Mouse (Mus musculus) T-helper 1 cell (primary cell): ENCODE measurements around the gene Fam160a1.

Experiments used
- in situ Hi-C: fragments of 300-600 bp; cut with MboI, MseI; formaldehyde crosslinking; loops from one replicate; pipeline ENCODE4 v1.15.1; 2025; ENCODE audit warnings: high pct_unique_total_duplicates

Fam160a1 gene

DNA sequence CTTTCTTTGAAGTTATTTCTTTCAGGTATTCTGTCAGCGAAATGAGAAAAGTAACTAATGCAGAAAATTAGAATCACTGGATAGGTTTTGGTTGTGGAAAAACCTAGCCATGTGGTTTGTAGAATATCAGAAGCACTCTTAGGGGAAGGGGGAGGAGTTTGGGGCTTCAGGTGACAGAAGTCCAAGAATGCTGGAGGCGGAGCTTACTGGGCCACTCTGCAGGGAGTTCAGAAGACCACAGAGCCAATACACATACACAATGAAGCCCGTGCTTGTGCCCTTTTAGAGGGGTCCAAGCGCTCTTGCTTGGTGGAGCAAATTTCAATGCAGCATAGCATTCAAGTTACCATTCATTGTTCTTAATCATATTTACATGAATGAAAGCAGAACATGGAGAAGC lies 68.2 kb downstream of the Fam160a1 start:
- in situ Hi-C loops = no loop called here

DNA sequence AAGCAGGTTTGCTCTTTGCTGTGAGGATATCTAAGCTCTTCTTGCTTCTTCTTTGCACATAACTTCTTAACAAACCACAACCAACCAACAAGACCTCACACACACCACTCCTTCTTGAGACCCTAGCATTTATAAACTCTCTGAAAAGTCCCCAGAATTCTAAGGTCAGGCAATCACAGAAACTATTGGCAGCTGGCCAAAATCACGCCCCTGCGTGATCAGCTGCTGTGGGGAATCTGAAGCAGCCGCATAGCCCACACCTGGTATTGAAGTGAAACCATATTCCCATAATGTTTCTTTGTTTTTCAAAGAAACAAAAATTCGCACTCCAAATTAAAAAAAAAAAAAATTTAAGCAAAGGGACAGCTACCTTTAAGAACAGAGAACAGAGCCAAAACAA lies 71.0 kb downstream of the Fam160a1 start:
- in situ Hi-C loops = no loop called here

DNA sequence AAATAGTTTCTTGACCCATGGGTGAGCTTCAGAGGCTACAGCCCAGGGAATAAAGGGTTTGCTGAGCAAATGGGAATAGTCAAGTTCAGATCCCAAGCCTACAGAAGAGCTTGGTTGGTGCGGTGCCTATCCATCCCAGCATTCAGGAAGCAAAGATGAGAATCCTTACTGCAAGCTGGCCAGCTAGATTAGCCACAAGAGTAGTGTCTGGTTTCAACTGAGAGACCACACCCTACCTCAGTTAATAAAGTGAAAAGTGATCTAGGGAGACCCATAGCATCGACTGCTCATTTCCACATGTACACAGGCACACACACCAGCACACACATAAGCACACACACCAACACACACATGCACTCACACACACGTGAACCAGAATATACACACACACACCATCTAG lies 75.3 kb downstream of the Fam160a1 start:
- in situ Hi-C loops = no loop called here

DNA sequence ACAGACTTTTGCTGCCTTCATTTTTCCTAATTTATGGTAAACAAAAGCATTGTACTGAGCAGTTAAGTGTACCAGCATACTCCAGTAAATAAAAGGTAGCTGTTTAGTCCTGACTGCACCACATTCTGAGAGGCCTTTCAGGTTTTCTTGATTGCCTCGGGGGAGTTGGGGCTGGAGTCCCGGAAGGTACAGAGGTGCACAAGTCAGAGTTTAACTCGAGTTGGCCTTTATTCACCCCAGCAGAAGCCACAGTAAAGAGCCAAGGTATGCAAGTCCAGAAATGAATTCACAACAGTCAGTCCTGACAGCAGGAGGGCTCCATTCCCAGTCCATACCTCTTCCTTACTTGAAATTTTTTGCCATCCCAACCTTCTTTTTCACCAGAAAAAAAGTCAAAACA lies 78.5 kb downstream of the Fam160a1 start:
- in situ Hi-C loops = no loop called here

GRCm38 (mm10) chr3:85733939-85734729 lies 83.0 kb downstream of the Fam160a1 start:
- in situ Hi-C loops = no loop called here

GRCm38 (mm10) chr3:85727171-85727570 lies 89.9 kb downstream of the Fam160a1 start:
- in situ Hi-C loops = no loop called here

DNA sequence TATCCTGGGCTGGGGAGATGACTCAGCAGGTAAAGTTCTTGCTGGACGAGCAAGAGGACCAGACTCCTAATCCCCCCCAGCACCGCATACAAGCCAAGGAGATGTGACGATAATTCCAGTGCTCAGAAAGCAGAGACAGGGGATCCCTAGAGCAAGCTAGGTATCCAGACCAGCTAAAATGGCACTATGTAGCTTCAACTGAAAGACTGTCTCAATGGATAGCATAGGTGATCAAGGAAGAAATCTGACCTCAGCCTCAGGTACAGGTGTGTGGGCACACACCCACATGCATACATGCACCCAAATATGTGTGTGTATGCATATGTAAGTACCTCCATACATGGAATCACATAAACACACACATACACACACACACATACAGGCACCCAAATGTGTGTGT lies 91.1 kb downstream of the Fam160a1 start:
- in situ Hi-C loops = no loop called here

GRCm38 (mm10) chr3:85725110-85725509 lies 92.0 kb downstream of the Fam160a1 start:
- in situ Hi-C loops = no loop called here

DNA sequence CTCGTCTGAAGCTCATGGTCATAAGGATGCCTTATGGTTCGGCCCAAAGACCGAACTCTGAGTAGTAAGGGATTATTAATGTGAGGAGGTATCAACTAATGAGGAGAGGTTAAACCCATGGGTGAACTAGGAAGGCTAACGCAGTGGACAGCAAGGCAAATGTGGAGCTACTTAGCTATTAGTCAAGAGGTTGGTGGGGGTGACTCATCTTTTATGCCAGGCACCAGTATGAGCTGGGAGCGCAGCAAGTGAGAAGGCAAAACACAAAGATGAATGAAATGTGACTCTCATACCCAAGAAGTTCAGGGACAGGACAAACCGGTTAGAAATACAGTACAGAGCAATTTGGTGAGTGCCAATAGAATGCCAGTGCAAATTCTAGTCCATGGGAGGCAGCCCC lies 94.5 kb downstream of the Fam160a1 start:
- in situ Hi-C loops = no loop called here

DNA sequence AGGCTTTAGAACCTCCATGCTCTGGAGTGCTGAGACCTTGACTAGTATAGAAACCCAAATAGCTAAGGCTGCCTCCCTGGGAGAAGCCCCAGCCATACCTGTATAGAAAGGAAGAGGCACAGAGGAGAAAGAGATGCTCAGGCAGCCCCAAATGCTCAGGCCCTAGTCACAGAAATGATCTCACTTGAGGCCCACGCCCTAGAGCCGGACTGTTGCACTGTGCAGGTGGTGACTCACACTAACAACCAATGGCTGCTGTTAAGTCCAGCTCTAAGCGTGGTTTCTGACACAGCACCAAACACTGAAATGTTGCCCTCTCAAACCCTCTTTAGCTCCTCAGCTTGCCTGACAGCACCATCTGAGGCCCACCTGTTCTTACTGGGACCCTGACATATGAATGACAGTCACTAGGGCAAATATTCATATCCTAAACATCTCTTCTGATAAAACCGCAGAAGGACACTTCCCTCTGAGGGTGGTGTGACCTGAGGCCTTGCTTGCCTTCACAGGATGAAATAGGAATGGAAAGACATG lies 101.3 kb downstream of the Fam160a1 start:
- in situ Hi-C loops = no loop called here

- in situ Hi-C loops = no loop called here
Observed at GRCm38 (mm10) chr3:85713936-85714709, 103.0 kb downstream of the Fam160a1 start.

- in situ Hi-C loops = no loop called here
Observed at GRCm38 (mm10) chr3:85710695-85711094, 106.4 kb downstream of the Fam160a1 start.

- in situ Hi-C loops = loop anchor here (5.0 kb wide), 1 partner anchor 215 kb away; no protein-coding TSS in a partner anchor
Observed at GRCm38 (mm10) chr3:85707421-85707820, 109.7 kb downstream of the Fam160a1 start.

- in situ Hi-C loops = no loop called here
Observed at GRCm38 (mm10) chr3:85703141-85703882, 113.8 kb downstream of the Fam160a1 start.

DNA sequence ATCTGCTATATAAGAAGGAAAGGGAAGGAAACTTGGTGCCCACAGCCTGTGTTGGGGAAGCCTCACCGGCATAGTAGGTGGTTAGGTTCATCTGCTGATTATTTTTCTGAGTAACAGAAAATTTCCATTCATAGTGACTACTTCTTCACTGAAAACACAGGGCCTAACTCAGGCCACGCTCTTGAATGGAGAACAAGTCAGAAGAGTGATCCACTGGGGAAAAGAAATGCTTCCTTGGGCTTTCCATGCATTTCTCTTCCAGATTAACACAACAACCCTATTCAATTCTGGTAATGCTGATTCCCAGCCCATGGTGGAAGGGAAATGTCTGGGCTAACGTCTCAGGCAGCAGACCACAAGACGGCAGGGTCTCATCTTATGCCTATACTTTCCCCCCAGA lies 118.6 kb downstream of the Fam160a1 start:
- in situ Hi-C loops = no loop called here

DNA sequence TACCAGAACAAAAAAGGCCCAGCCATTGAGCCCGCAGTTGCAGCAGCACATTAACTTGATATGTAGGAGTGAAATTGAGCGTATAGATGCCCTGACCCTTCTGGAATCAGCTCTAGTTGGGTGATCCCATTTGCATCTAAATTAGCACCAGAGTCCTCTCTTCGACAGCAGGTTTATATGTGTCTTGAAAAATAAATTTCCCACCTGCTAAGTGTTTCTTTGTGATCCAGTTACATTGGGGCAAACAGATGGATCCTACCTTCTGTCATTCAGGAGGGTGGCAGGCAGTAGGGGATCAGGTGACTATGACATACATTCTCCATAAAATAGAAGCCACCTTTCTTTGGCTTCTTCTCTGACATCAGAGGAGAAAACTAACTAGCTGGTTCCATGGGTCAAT lies 122.0 kb downstream of the Fam160a1 start:
- in situ Hi-C loops = no loop called here

DNA sequence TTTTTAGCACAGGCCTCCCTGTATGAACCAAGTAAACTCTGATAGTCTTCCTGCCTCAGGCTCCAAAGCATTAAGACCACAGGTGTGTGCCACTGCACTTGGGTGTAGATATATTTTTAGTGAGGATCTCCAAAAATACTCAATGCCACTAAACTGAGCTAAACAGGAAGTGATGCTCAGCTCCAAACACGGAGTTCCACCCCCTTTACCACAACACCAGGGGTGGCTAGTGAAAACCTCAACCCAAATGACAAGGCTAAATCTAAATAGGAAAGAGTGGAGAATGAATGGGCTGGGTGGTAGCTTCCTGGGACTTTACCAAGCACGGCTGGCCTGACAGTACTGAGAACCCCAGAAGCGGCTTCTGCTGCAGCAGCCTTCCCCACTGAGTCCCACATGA lies 124.1 kb downstream of the Fam160a1 start:
- in situ Hi-C loops = no loop called here

GRCm38 (mm10) chr3:85691134-85691533 lies 126.0 kb downstream of the Fam160a1 start:
- in situ Hi-C loops = no loop called here

DNA sequence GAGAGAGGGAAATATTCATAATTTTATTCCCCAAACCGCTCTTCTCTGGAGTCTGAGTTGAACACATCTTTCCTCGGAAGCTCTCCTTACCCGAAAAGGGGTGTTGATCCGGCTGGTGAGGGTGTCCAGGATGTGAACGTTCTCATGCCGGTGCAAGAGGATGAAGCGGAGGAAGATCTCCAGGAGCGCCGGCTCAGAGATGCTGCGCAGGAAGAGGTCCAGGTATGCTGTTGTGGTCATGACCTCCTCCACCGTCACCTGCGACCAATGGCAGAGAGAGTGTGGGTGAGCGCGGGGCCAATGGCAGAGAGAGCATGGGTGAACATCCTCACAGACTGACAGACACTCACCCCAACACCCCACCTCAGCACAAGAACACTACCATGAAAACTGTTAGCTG lies 128.8 kb downstream of the Fam160a1 start:
- in situ Hi-C loops = no loop called here

DNA sequence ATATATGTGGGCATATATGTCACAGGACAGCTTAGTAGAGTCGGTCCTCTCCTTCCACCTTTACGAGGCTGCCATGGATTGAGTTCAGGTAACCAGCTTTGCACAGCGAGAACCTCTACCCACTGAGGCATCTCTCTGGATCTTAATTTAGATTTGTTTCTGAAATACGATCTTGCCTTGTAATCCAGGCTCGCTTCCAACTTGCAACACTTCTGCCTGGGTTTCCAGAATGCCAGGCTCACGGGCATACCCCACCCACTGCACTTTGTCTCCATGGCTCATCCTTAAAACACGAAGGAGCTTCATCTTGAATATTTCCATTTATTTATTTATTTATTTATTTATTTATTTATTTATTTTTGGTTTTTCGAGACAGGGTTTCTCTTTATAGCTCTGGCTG lies 131.8 kb downstream of the Fam160a1 start:
- in situ Hi-C loops = no loop called here

DNA sequence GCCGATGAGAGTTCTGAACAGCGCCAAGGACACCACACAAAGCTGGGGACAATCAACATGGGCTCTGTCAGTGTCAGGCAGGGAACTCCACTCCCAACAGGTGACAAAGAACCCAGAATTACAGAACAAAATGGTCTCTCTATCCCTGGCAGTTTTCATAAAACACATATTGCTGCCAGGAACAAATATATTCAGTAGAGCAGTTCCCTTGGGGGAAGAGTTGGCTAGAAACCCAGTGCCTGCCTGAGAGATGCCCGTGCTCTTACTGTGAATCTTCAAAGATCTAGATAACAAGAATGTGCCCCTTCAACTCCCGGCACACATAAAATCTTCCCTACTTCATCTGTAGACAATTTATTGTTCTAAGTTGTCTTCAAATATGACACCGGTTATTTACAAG lies 133.5 kb downstream of the Fam160a1 start:
- in situ Hi-C loops = no loop called here

- in situ Hi-C loops = no loop called here
Observed at GRCm38 (mm10) chr3:85681136-85681535, 136.0 kb downstream of the Fam160a1 start.
